Mouse (Mus musculus) cerebellum, postnatal 4 days (tissue): ENCODE data around the gene Bcl9.

Experiments
- DNase-seq, 2 experiments: peaks; one replicate each; pipeline ENCODE4 v3.0.0; 2022; ENCODE audit warnings: low spot score in 2 of 2, mixed read lengths in 1 of 2

The Bcl9 gene

DNA sequence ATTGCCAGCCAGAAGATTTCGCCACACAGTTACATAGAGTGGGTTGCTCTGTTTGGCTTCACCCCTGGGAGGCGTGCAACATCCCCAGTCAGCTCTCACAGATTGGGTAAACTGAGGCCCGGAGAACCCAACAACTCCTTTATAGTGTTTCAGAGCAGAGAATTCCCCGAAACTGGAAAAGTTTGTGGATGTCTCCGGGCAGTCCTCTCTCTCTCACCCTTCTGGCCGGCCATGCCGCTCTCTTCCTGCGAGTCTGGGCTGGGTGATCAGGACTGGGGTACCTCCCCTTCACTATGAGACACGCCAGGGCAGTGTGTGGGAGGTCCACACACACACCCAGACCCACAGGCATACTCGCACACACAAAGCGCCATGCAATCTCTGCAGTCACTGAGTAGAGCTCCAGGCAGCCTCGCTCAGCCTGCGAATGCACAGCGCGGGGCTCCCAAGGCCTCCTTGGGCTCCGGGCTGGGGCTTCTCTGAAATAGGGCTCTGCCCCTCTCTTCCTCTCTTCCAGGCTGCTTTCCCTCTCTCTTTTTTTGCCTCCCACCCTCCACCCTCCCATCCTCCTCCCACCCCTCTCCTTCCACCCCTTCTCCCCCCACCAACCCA, 670 bp downstream of the Bcl9 start:
- DNase-seq: peak in 1 of 2 experiments; percentile 42

DNA sequence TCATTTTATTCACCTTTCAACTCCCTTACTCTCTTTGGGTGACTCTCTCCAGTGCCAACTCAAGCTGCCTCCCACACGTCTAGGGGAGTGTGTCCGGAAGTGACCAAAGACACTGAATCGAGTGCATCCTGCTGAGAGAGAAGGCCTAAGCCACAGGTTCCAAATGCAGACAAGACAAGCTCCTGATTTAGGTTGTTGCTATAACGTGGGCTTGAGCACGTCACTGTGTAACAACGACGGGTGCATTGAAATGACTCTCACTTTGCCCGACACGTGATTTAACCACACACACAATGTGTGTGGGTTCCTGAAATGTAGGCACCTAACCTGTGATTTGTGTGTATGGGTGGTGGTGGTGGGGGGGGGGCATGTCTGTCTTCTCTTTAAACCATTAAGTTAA, 3.4 kb downstream of the Bcl9 start:
- no peak for DNase-seq

DNA sequence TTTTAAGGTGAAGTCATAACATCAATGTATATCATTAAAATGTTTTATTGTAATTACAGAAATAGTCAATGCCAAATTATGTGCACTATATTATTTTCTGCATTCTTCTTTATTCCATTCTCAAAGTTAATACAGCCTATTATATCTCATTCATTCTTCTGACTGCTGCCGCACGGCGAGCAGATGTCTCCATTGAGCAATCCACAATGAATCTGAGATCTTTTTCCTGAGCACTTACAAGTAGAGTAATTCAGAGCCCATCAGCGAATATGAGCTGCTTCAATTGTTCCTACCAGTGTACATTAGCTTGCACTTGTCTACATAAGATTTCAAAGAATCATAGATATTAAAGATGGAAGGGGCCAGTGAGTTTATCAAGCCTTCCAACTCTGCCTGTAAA, 12.8 kb downstream of the Bcl9 start:
- no peak for DNase-seq

DNA sequence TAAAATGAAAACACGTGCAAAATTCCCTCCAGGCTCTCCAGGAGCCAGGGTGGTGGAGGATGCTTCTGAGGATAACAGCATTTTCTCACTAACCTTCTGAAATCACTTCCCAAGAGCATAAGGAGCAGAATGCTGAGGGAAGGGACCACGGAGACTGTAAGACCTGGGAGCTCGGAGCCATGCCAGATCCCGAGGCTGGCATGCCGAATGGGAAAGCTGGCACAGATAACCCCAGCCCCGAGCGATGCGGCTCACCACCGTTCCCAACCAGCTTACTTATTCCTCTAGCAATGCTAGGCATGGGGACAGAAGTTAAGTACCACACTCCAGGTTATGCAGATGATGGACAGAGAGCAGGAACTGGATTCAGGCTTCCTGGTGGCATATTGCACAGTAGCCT, 13.7 kb downstream of the Bcl9 start:
- DNase-seq: no peak

DNA sequence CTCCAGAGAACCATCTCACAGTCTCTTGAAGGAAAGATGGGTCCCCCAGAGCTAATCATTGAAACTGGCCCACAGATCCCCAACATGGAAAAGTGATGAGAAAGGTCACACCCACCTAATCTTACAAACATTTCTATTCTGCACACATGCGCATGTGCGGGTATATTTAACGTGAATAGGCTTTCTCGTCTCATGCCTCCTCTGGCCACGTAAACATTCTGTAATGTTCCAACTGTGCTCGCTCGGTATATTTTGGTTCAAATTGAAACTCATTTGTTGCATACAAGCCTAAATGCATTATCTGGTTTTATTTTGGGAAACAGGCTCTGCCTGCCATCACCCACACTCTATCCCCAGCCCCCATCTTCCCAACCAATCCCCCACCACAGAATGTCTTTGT, 16.3 kb downstream of the Bcl9 start:
- DNase-seq: no peak

DNA sequence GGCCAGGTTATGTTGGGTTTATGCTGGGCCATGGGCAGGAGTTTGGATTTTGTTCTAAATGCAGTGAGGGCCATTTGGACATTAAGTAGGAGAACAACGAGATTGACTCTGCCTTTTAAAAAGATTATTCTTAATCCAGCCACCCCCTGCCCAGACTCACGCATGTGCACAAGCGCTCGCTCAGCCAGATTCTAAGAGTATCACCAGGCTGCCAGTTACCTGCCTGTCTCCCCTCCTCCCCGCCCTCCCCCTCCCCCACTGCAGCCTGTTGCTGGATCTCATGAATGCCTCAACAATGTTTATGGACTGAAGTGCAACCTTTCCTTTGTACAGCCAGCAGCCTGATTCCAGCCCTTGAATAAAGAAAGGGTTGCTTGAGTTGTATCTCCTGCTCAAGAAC, 22.0 kb downstream of the Bcl9 start:
- DNase-seq: no peak

DNA sequence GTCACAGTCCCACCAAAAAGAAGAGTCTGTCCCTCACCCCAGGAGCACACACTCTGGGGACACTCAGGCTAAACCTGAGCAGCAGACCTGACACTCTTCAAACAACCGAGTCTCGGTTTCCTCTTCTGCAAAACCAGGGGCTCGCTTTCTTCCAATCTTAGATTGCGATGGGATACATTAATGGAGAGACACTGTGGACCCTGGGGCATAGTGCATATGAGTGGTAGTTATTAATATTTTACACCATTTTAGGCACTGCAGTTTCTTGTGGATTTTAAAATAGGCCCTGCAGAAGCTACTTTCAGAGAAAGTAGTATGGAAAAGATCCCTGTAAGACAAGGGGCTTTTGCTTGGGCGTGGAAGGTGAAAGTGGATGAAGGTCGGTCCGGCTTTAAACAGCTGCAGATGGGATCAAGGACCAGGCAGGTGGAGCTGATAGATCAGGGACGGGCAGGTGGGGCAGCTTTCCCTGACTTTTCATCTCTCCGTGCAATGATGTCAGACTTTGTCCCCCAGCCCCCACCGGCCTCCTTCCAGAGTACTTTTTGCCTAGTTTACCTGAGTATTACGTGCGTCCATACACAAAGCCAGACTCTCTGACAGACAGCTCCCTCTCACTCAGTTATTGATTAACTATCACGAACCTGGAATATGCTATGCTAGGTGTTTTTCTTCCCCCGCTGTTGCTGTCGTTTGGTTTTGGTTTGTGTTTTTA, 23.0 kb downstream of the Bcl9 start:
- no peak for DNase-seq

DNA sequence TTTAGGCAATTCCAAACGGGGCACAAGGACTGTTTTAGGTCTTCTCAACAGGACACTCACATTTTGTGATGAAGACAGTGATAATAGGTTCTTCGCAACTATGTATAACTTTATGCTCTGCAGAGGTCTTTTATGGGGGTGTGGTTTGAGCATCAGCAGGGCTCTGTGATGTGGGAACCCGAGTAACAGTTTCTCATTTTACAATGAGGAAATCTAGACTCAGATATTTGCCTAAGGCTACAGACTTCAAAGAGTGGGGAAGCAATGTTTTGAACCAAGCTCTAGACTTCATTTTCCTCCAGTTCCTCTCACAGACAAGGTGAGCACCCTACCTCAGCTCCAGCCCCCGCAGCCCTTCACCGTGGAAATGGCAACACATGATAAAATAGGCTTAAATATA, 23.8 kb downstream of the Bcl9 start:
- DNase-seq: no peak

DNA sequence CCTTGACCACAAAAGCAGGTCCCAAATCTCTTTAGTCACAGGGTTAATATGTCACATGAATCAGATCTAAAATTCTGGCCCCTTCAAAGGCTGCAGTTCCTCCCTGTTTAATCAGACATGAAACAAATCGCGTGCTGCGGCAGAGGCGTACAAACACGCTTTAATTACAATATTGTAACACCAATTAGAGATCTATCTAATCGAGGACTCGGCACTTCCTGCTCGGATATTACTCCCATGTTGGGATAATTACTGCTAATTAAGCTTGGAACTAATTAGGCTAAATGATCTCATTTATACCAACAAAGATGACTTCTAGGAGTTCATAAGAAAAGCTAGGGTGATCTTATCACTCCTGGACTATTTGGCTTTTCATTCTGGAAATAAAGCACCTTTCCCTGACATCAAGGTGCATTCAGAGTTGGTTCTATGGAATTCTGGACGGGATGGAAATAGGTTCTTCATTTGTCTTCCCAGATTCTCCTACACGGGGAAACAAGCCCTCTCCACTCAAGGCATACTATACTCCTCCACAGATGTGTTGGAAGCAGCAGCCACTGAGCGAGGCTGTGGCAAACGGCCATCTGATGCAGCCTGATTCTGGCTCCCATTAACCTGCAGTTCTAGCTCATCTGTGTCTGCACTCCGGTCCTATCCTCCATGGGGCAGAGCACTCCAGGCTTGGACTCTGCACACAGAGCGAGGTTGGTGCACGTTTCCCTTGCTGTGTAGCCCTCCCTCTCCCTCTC, 31.9 kb downstream of the Bcl9 start:
- no peak for DNase-seq

DNA sequence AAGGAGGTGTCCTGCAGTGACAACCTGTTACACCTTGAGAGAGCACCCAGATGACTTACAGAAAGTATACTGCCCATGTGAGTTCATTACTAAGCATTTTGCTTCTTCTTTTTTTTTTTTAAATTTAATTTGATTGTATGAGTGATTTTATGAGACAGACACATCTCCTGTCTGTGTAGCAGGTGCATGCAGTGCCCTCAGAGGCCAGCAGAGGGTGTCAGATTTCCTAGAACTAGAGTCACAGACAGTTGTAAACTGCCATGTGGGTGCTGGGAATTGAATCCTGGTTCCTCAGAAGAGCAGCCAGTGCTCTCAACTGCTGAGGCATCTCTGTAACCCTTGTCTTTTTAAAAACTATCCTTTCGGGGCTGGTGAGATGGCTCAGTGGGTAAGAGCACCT, 35.5 kb downstream of the Bcl9 start:
- DNase-seq: no peak

DNA sequence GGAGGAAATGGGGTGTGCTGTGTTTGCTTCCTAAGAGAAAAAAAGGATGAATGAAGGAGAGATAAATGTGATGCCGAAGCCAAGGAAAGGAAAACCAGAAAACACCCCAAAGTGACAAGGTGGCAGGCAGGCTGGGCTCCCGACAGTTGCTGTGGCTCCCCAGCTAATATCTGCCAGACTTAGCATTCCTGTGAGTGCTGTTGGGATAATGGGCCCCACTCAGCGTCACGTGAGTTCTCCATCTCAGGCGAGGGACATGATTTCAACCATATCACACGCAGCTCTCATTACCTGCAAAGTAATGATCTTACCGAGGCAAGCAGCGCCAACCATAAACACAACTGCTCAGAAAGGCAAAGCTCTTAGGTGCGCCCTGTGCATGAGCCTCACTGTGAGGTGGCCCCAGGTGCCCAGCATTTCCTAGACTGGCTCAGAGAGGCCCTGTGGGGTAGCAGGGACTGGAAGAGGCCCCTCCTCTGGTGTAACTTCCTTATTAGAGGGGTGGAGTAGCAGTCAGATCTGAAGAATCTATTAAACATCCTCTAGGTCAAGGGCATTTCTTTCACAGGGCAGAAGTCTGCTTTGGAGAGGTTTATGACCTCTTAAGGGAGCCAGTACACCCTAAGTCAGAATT, 41.9 kb downstream of the Bcl9 start:
- DNase-seq: no peak

DNA sequence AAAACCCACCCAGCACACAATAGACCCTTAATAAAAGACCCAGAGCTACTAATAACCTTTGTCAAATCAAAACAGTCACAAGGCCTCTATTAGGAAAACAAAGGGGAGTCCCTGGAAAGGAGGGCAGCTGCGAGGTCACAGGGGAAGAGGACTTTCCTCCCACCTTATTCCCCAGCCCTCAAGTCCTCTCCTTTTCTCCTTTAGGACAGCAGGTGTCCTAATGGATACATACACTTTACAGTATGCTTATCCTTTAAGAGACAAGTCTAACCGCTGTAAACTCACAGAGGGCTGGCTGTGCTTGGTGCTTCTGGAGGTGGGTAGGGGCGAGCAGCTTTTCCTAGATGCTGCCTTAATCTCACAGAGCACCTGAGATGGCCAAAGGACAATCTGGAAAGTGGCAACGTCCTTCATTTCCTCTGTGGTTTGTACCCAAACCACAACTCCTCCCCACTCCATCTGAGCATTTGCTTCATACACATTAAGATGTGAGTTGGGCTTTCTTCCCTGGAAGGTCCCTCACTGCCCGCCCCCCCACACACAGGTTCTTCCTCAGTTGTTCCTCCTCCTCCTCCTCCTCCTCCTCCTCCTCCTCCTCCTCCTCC, 42.8 kb downstream of the Bcl9 start:
- DNase-seq: no peak

DNA sequence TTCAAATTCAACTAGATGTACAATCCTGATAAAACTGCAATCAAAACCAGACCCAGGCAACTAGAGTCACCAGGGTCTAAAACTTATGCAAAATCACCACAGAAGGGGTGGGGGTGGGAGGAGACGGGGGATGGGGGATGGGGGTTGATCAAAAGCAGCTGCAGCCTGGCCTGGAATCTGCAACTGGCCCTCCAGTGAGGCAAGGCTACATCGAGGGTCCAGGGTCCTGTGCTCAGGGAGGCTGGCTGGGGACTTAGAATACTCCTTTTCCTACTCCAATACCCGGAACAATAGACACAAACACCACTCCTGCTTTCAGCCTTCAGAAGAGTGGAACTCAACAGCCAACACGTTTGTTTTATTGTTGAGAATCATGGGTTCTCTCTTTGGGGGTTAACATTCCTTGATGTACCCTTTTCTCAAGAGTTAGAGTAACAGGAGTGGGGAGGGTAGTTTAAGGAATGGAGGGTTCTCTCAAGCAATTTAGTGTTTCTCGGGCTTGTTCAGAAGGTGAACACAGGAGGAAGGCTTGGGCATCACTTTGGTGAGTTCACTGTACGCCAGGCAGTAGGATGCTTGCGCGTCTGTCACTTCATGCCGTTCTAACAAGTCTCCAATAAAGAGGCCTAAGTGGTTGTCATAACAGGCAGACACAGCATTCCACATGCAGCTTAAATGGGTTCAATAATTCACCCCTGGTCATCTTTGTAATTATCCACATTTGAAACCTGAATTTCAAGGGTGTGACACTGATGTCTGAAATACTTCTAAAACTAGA, 43.7 kb downstream of the Bcl9 start:
- no peak for DNase-seq

DNA sequence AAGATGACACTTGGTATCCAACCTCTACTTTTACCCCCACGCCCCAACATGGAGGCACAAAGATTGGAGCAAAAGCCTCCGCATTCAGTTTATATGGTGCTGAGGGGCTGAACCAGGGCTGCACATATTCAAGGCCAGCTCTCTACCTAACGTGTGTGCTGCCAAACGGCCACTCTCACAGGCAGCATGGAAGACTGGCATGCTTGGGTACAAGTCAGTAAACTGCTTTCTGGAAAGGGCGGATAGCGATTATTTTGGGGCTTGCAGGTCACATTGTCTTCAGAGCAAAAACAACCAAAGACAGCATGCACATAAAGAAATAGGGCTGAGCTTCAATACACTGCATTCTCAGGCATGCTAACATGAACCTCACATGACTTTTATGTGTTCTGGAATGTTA, 44.8 kb downstream of the Bcl9 start:
- DNase-seq: no peak

DNA sequence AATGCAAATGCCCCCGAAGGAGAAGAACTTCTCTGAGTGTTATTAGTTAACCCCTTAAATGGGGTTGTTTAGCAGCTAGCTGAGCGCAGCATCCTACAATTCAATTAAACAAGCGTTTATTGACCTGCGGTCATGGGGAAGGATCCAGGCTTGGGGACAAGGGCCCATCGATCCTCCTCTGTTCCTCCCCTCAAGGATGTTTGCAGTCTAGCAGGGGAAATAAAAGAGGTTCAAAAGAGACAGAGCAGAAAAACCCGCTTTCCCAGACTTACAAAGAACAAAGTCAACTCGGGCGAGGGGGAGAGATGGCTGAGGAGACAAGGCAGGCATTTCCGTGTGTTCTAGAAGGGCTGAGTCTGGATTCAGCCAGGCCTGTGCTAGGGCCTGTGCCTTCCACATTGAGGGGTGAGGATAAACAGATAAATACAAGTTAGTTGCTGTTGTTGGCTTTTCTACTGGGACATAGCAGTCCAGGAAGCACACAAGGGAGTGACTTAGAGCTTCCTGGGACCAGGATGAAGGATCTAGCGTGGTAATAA, 55.0 kb downstream of the Bcl9 start:
- DNase-seq: no peak

DNA sequence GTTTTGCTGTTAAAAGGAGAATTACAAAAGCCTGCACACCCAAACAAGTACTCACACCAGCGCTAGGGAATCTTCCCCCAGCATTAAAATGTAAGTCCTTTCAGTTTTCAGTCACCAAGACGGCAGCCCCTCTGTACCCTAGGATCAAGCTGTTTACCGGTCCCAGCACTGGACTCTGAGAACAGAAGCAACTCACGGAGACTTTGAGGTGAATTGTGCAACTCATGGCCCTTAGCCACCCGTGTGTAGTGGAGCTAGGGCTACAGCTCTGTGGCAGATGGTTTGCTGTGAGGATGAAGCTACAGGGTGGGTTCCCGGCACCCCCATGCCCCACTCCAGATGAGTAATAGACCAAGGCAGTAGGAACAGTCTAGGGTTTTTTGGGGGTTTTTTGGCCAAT, 55.9 kb downstream of the Bcl9 start:
- no peak for DNase-seq

DNA sequence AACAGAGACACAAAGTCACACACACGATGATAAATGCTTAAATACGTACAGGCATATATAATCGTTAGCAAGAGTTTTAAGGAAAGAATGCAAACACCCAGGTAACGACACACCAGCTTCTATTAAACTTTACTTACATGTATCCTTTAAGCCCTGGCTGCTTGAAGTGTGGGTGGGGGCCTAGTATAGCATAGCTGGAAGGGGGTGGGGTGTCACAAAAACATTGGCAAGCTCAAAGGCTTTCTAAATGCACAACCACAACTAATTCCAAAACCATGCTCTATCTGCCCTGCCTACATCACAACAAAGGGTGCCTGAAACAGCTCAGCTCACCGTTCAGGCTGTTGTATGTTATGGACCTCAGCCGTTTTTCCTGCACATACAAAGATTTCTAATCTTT, 57.9 kb downstream of the Bcl9 start:
- DNase-seq: no peak

DNA sequence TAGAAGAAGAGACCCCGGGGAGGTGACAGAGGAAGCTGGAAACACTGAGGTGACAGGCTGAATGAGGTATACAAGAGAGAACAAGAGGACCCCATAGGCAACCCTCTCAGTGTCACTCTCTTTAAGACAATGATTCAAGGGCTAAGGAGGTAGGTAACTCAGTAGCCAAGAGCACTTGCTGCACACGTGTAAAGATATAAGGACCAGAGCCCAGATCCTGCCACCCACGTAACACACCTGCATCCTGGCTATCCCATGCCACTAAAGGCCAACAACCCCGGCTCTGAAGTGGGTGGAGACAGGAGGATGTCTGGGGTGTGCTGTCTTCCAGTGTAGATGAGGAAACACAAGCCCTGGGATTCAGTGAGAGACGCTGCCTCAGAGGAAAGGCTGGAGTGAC, 58.4 kb downstream of the Bcl9 start:
- DNase-seq: no peak

DNA sequence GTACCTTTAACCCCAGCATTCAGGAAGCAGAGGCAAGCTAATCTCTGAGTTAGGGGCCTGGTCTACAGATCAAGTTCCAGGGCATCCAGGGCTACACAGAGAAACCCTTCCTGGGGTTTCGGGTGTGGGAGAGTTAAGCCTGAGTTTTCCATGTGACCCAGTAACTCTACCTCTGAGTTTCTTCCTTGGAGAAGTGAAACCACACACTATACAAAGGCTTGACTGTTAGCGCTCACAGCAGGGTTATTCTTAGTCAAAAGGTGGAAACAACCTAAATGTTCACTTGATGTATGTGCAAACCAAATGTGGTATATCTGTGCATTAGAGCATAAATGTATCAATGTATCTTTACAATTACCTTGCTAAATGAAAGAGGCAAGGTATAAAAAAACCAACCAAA, 59.2 kb downstream of the Bcl9 start:
- DNase-seq: no peak

DNA sequence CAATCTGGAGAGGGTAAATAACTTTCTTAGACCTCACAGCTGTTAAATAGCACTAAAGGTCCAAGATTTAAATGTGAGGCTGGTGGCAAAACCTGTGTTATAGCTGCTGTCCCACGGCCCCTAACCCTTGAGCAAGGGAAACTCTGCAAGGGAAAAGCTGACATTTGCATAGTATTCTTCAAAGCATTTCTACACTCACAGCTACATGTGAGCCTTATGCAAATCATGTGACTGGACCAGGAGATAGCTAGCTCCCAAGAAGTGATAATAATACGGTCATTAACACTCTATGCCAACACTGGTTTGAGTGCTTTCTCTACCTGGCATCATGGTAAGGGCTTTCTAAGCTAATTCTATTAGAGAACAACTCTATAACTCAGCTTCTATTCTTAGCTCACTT, 60.3 kb downstream of the Bcl9 start:
- DNase-seq: no peak

DNA sequence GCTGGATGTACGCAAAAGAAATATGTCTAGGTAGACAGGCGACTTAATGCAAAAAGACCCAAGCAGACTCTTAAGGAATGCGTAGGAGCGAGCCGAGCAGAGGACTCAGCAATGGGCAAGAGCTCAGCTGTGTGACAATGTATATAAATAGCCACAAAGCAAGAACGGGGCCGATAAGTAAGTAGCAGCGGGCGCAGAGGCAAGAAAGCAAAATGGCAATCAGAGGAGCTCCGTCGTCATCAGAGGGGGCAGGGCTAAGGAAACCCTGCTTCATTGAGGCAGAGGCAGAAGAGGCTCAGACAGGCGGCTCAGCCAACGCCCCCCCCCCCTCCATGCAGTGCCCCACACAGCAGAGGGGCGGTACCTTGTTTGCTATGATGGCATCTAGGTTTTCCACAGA, 62.9 kb downstream of the Bcl9 start:
- no peak for DNase-seq
